Mouse (Mus musculus): ENCODE measurements around the gene Krt80.

GRCm38 (mm10) chr15:101375956-101376775 is 6.2 kb upstream of the Krt80 start:
- TF ChIP-seq CTCF (IDR thresholded peaks at IDR 0.05) (no peak), POLR2A (IDR thresholded peaks at IDR 0.05; ENCODE audit: insufficient read depth, low read depth, low read length) (no peak), EP300 (IDR thresholded peaks at IDR 0.05; ENCODE audit: insufficient read depth, low read depth, low read length) (no peak)

Measured in heart, adult 2 months (tissue).